13 mouse cellular contexts compared by ENCODE assay signal in the genomic region with DNA sequence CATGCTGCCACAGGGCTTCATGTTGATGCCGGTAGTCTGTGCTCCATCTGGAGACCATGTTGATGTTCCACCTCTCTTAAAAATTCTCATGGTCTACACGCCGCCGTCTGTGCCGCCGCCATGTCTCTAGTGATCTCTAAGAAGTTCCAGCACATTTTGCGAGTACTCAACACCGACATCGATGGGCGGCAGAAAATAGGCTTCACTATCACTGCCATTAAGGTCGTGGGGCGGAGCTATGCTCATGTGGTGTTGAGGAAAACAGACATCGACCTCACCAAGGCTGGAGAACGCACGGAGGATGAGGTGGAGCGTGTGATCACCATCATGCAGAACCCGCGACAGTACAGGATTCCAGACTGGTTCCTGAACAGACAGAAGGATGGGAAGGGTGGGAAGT. TPM values are rescaled to one million over a fixed set of nuclear protein-coding genes. Genes with fewer than 3 reads are reported as not detected.
"Had no signal": no experiment of that assay in that cellular context is flagged by ENCODE, and none has a peak within 500 bp of the region (broad histone marks: within the 10 kb centered on the region; RNA-seq: fewer than 3 reads in every experiment).

No protein-coding gene starts in this region.

RNA-seq across cellular contexts. Expression of gene Adipoq, which starts 33.1 kb away (rescaled TPM):
- total RNA-seq: megakaryocyte-erythroid progenitor cell, adult 5-6 weeks; neutrophil, adult 5-6 weeks had no signal
- polyA plus RNA-seq: liver, embryonic 16.5 days; lung, embryonic 14.5 days; midbrain, embryonic 10.5 days; midbrain, embryonic 12.5 days; midbrain, embryonic 14.5 days; midbrain, embryonic 16.5 days; myocyte; neural tube, embryonic 12.5 days; neural tube, embryonic 14.5 days; stomach, embryonic 14.5 days; stomach, embryonic 16.5 days had no signal
